Mouse (Mus musculus) kidney, adult 2 months (tissue): ENCODE data around the gene Dph2. TPM values are rescaled to one million over a fixed set of nuclear protein-coding genes. Genes with fewer than 3 reads are reported as not detected.
A peak's percentile ranks its signal among the peaks of the same experiment; 100 is the strongest.

Source experiments
- DNase-seq: peaks from one replicate; pipeline ENCODE4 v3.0.0; 2021
- H3K27ac ChIP-seq: fragments of 200-500 bp; 2 replicates; pipeline ENCODE4 v1.5.1; 2012; ENCODE audit warnings: low read depth, low read length, control low read depth, inconsistent platforms; ENCODE audit not compliant: insufficient read depth
- H3K27me3 ChIP-seq: fragments of 200-500 bp; replicated peaks from 2 replicates; pipeline ENCODE4 v1.6.1; 2012; ENCODE audit warnings: mild to moderate bottlenecking, moderate library complexity, low read length, inconsistent platforms; ENCODE audit not compliant: control insufficient read depth, insufficient read depth
- H3K36me3 ChIP-seq: fragments of 200-500 bp; 2 replicates; pipeline ENCODE4 v1.6.1; 2012; ENCODE audit warnings: mild to moderate bottlenecking, moderate library complexity, low read length, inconsistent platforms; ENCODE audit not compliant: control insufficient read depth, insufficient read depth
- H3K4me1 ChIP-seq: fragments of 200-500 bp; 2 replicates; pipeline ENCODE4 v1.6.1; 2011; ENCODE audit warnings: low read length; ENCODE audit not compliant: control insufficient read depth, insufficient read depth
- H3K4me3 ChIP-seq: fragments of 200-500 bp; 2 replicates; pipeline ENCODE4 v1.5.1; 2011; ENCODE audit warnings: mild to moderate bottlenecking, low read depth, low read length, control low read depth; ENCODE audit not compliant: insufficient read depth
- CTCF ChIP-seq: fragments of 200-500 bp; conservative IDR thresholded peaks from 2 replicates; pipeline ENCODE4 v1.5.1; 2011; ENCODE audit warnings: low read depth, mild to moderate bottlenecking, control low read depth, low read length, moderate library complexity, mixed read lengths; ENCODE audit not compliant: insufficient read depth, insufficient read length
- POLR2A ChIP-seq: fragments of 200-500 bp; IDR thresholded peaks from one replicate; pipeline ENCODE4 v1.6.1; 2011; ENCODE audit warnings: low read depth, low read length, control low read depth
- WGBS: fragments of 180-500 bp; shearing (Covaris S2); methylation state at CpG from one replicate; pipeline ENCODE4 v1.1.7; 2018; 5-methylcytosine and 5-hydroxymethylcytosine counted together
- polyA plus RNA-seq: library from polyadenylated mRNA; depleted of rRNA; stranded (reverse); fragments of >200 nt; gene quantifications from 2 replicates; pipeline ENCODE4 v1.2.3, GENCODE M21; 2012

The Dph2 gene
- polyA plus RNA-seq, 1 experiment, result 9.4 TPM

GRCm38 (mm10) chr4:117878703-117879102 is 13.1 kb downstream of the Dph2 start:
- Histone ChIP-seq H3K4me3 (no peak overlapping the region), H3K4me1 (0 out of 2 replicates have a peak, but pooled peaks cover 3% of the 10 kb centered on the region), H3K36me3 (no peaks in the 10 kb centered on the region), H3K27me3 (no peaks in the 10 kb centered on the region), H3K27ac (no peak overlapping the region)
- WGBS, result 53% methylated on average over 5 of the region's 5 CpGs
- DNase-seq, result no peak
- TF ChIP-seq POLR2A (no peak), CTCF (no peak)

GRCm38 (mm10) chr4:117878301-117878700 is 13.5 kb downstream of the Dph2 start:
- TF ChIP-seq POLR2A, result no peak
- no peak for TF ChIP-seq CTCF
- WGBS, result 51% methylated on average over 10 of the region's 10 CpGs

GRCm38 (mm10) chr4:117873615-117874014 is 18.2 kb downstream of the Dph2 start:
- no peaks in the 10 kb centered on the region for H3K27me3 ChIP-seq
- 92% methylated on average over 9 of the region's 9 CpGs for WGBS
- no peaks in the 10 kb centered on the region for H3K36me3 ChIP-seq
- TF ChIP-seq POLR2A (no peak), CTCF (no peak)
- H3K27ac ChIP-seq, result no peak overlapping the region
- no peaks in the 10 kb centered on the region for H3K4me1 ChIP-seq
- no peak overlapping the region for H3K4me3 ChIP-seq
- no peak for DNase-seq

More at GRCm38 (mm10) chr4:117878301-117878700, 13.5 kb downstream of the Dph2 start:
- H3K36me3 ChIP-seq, result no peaks in the 10 kb centered on the region
- no peak overlapping the region for H3K27ac ChIP-seq
- no peak for DNase-seq
- H3K4me3 ChIP-seq, result no peak overlapping the region
- no peaks in the 10 kb centered on the region for H3K27me3 ChIP-seq
- H3K4me1 ChIP-seq, result no peaks in the 10 kb centered on the region

DNA sequence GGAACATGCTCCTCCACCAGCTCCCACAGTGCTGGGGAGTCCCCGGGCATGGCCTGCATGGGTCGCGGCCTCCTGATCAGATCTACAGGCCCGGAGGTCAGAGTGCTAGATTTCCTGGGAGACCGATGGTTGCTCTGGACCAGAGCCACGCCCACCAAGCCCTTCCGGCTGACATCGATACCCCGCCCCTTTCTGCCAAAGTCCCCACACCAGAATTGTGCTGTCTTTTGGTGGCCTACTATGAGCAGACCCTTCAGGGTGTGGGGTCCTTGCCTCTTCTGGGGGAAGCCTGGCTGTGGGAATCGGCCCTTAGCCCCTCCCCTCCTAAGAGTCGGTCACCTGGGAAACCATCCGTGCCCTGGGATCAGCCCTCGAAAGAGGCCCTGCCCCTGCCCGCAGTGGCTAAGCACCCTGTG is 19.4 kb downstream of the Dph2 start, which contains the start of gene Ccdc24:
Gene Ccdc24, minus strand, starts transcription at position 87 of the 416 bp plus-strand sequence.
- peak within 1 kb of the TSS; percentile 42 for H3K4me3 ChIP-seq
- H3K36me3 ChIP-seq, result no peaks in the 10 kb centered on the region
- WGBS, result 11% methylated on average over 14 of the region's 14 CpGs
- no peaks in the 10 kb centered on the region for H3K4me1 ChIP-seq
- H3K27me3 ChIP-seq, result no peaks in the 10 kb centered on the region
- TF ChIP-seq CTCF, result no peak
- DNase-seq, result peak; percentile 40
- no peak within 1 kb of the TSS for H3K27ac ChIP-seq

GRCm38 (mm10) chr4:117871787-117872186 is 20.0 kb downstream of the Dph2 start:
- DNase-seq, result no peak
- 73% methylated on average over 7 of the region's 7 CpGs for WGBS
- Histone ChIP-seq H3K4me1 (no peaks in the 10 kb centered on the region), H3K4me3 (no peak overlapping the region), H3K27me3 (no peaks in the 10 kb centered on the region), H3K27ac (no peak overlapping the region), H3K36me3 (no peaks in the 10 kb centered on the region)
- TF ChIP-seq CTCF (no peak), POLR2A (no peak)

- DNase-seq, result no peak
- H3K4me1 ChIP-seq, result peaks cover 4% of the 10 kb centered on the region; the same call in 1 of the 2 replicates
- H3K36me3 ChIP-seq, result no peaks in the 10 kb centered on the region
- WGBS, result 63% methylated on average over 1 of the region's 1 CpGs
- H3K27me3 ChIP-seq, result no peaks in the 10 kb centered on the region
- H3K27ac ChIP-seq, result no peak overlapping the region
- TF ChIP-seq POLR2A (no peak), CTCF (no peak)
- H3K4me3 ChIP-seq, result no peak overlapping the region
Measured at GRCm38 (mm10) chr4:117870437-117870836, 21.4 kb downstream of the Dph2 start.

DNA sequence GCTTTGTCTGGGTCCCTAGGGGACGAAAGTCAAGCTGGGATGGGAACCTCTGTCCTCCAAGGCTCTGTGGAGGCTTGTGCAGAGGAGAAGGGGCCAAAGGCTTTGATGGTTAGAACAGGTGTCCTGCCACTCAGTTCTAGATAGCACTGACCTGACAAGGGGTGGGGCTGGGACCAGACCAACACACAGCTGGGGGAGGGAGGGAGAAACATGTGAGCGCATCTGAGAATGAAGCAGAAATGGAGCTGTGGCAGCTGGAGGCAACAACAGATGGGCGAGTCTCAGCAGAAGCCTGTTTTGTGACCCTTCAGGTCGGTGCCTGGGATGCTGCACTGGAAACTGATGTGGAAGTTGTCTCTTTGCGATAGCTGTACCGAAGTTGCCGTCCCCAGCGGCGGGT is 22.5 kb downstream of the Dph2 start:
- no peak for TF ChIP-seq CTCF
- TF ChIP-seq POLR2A, result no peak
- Histone ChIP-seq H3K36me3 (no peaks in the 10 kb centered on the region), H3K27me3 (no peaks in the 10 kb centered on the region), H3K4me1 (peaks cover 4% of the 10 kb centered on the region; the same call in 1 of the 2 replicates), H3K27ac (no peak overlapping the region), H3K4me3 (no peak overlapping the region)
- 77% methylated on average over 9 of the region's 9 CpGs for WGBS
- DNase-seq, result no peak

- H3K36me3 ChIP-seq, result no peaks in the 10 kb centered on the region
- WGBS, result 21% methylated on average over 24 of the region's 24 CpGs
- TF ChIP-seq POLR2A (no peak), CTCF (peak; percentile 71)
- no peaks in the 10 kb centered on the region for H3K27me3 ChIP-seq
- H3K4me1 ChIP-seq, result peaks cover 4% of the 10 kb centered on the region; the same call in 1 of the 2 replicates
- no peak overlapping the region for H3K27ac ChIP-seq
- no peak overlapping the region for H3K4me3 ChIP-seq
- peak; percentile 66 for DNase-seq
Measured at GRCm38 (mm10) chr4:117867823-117868222, 24.0 kb downstream of the Dph2 start.
